Mouse (Mus musculus) midbrain, postnatal 0 days (tissue): ENCODE results near the gene Isg20l2. TPM values are rescaled to one million over a fixed set of nuclear protein-coding genes. Genes with fewer than 3 reads are reported as not detected.
A peak's percentile ranks its signal among the peaks of the same experiment; 100 is the strongest.

Source experiments
- ATAC-seq: fragments of 200-750 bp; cut with Nextera tagmentation; 2 replicates; pipeline ENCODE4 v1.8.0; 2017; ENCODE audit warnings: moderate number of reproducible peaks, mild to moderate bottlenecking, moderate TSS enrichment, moderate library complexity; ENCODE audit not compliant: low FRiP score
- DNase-seq: peaks from one replicate; pipeline ENCODE4 v3.0.0-alpha.2; 2015; ENCODE audit warnings: low spot score
- H3K27ac ChIP-seq: fragments of 300-500 bp; sonication (generic); 2 replicates; pipeline ENCODE4 v1.5.1; 2014; ENCODE audit warnings: low read depth, mild to moderate bottlenecking, low read length, mixed read lengths
- H3K27me3 ChIP-seq: fragments of 300-500 bp; sonication (generic); 2 replicates; pipeline ENCODE4 v1.6.1; 2014; ENCODE audit warnings: low read length, control low read depth, mixed read lengths; ENCODE audit not compliant: insufficient read depth
- H3K36me3 ChIP-seq: fragments of 300-500 bp; sonication (generic); 2 replicates; pipeline ENCODE4 v1.6.1; 2014; ENCODE audit warnings: low read length, control low read depth, mixed read lengths; ENCODE audit not compliant: insufficient read depth
- H3K4me1 ChIP-seq: fragments of 300-500 bp; sonication (generic); 2 replicates; pipeline ENCODE4 v1.6.1; 2014; ENCODE audit warnings: mild to moderate bottlenecking, control low read depth, antibody characterized with exemption, low read length, mixed read lengths; ENCODE audit not compliant: insufficient read depth
- H3K4me2 ChIP-seq: fragments of 300-500 bp; sonication (generic); 2 replicates; pipeline ENCODE4 v1.6.1; 2014; ENCODE audit warnings: low read depth, mild to moderate bottlenecking, low read length, mixed read lengths; ENCODE audit not compliant: poor library complexity, severe bottlenecking
- H3K4me3 ChIP-seq: fragments of 300-500 bp; sonication (generic); 2 replicates; pipeline ENCODE4 v1.5.1; 2014; ENCODE audit warnings: low read depth, mild to moderate bottlenecking, low read length, moderate library complexity
- H3K9ac ChIP-seq: fragments of 300-500 bp; sonication (generic); replicated peaks from 2 replicates; pipeline ENCODE4 v1.6.1; 2014; ENCODE audit warnings: mild to moderate bottlenecking, low read length, moderate library complexity, mixed read lengths; ENCODE audit not compliant: poor library complexity, severe bottlenecking
- H3K9me3 ChIP-seq: fragments of 300-500 bp; sonication (generic); 2 replicates; pipeline ENCODE4 v1.6.1; 2016; ENCODE audit warnings: low read length, control low read depth
- CTCF ChIP-seq: IDR thresholded peaks from 2 replicates; pipeline ENCODE4 v1.5.1; 2016; ENCODE audit warnings: antibody characterized with exemption, mild to moderate bottlenecking
- WGBS: fragments of 180-500 bp; shearing (Covaris S2); extraction: QIAGEN DNeasy Blood & Tissue Kit; methylation state at CpG from one replicate; pipeline ENCODE4 v1.1.7; 2014; 5-methylcytosine and 5-hydroxymethylcytosine counted together
- polyA plus RNA-seq: library from polyadenylated mRNA; unstranded; fragments of >200 nt; fragmentation: Nextera tagmentation; extraction: Ambion mirVana; gene quantifications from 2 replicates; pipeline ENCODE4 v1.2.1, GENCODE M21; 2015
- total RNA-seq: library from RNA; depleted of rRNA; stranded (reverse); fragments of >200 nt; gene quantifications from 2 replicates; pipeline ENCODE4 v1.2.3, GENCODE M21; 2014

Gene Isg20l2
- total and polyA plus RNA-seq, 2 experiments from 2014 or later = 14.7 to 20.5 TPM

GRCm38 (mm10) chr3:87935776-87936175, 5.7 kb downstream of the Isg20l2 start:
- Histone ChIP-seq H3K9me3 (no peaks in the 10 kb centered on the region), H3K27ac (no peak overlapping the region), H3K4me2 (no peak overlapping the region), H3K4me3 (no peak overlapping the region), H3K27me3 (no peaks in the 10 kb centered on the region), H3K4me1 (peaks cover 5% of the 10 kb centered on the region), H3K9ac (no peak overlapping the region), H3K36me3 (peaks cover 36% of the 10 kb centered on the region)
- ATAC-seq = no peak
- WGBS = 88% methylated on average over 2 of the region's 2 CpGs
- TF ChIP-seq CTCF = peak; percentile 97
- DNase-seq = peak; percentile 85

- no peak overlapping the region for H3K27ac ChIP-seq
- H3K9me3 ChIP-seq = no peaks in the 10 kb centered on the region
- no peaks in the 10 kb centered on the region for H3K4me1 ChIP-seq
- 57% methylated on average over 5 of the region's 5 CpGs for WGBS
- peaks cover 40% of the 10 kb centered on the region for H3K36me3 ChIP-seq
- H3K27me3 ChIP-seq = no peaks in the 10 kb centered on the region
- no peak overlapping the region for H3K9ac ChIP-seq
- no peak for DNase-seq
- no peak overlapping the region for H3K4me2 ChIP-seq
- H3K4me3 ChIP-seq = no peak overlapping the region
- no peak for TF ChIP-seq CTCF
- no peak for ATAC-seq
These were observed 10.5 kb downstream of the Isg20l2 start for GRCm38 (mm10) chr3:87940611-87941010.

GRCm38 (mm10) chr3:87942471-87942870, 12.4 kb downstream of the Isg20l2 start:
- Histone ChIP-seq H3K9ac (no peak overlapping the region), H3K27ac (no peak overlapping the region), H3K36me3 (peaks cover 40% of the 10 kb centered on the region), H3K4me3 (no peak overlapping the region), H3K4me1 (peaks cover 5% of the 10 kb centered on the region), H3K27me3 (no peaks in the 10 kb centered on the region), H3K9me3 (no peaks in the 10 kb centered on the region), H3K4me2 (no peak overlapping the region)
- TF ChIP-seq CTCF = no peak
- ATAC-seq (no peak), DNase-seq (no peak)
- WGBS = 88% methylated on average over 2 of the region's 2 CpGs

DNA sequence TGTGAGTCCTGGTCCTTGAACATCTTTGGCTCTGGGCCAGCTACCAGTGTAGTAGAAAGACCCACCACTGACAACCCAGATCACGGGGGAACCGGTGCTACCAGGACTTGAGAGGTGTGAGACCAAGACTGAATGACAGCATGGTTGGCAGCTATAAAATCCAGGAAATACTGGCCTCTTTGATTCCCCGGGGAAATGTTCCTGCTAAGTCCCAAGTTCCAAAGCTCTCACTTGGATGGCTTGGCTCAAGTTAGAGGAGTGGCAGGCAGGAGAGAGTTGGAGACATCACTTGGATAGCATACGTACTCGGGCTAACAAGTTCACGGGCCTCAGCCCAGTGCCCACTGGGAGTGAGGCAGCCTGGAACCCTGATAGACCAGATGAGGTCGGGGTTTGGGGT, 13.5 kb downstream of the Isg20l2 start:
- Histone ChIP-seq H3K4me1 (peaks cover 14% of the 10 kb centered on the region), H3K9me3 (no peaks in the 10 kb centered on the region), H3K36me3 (peaks cover 29% of the 10 kb centered on the region), H3K9ac (no peak overlapping the region), H3K27ac (no peak overlapping the region), H3K27me3 (0 out of 2 replicates have a peak, but pooled peaks cover 4% of the 10 kb centered on the region), H3K4me3 (no peak overlapping the region), H3K4me2 (no peak overlapping the region)
- no peak for ATAC-seq
- DNase-seq = no peak
- TF ChIP-seq CTCF = no peak
- WGBS = 82% methylated on average over 7 of the region's 7 CpGs

DNA sequence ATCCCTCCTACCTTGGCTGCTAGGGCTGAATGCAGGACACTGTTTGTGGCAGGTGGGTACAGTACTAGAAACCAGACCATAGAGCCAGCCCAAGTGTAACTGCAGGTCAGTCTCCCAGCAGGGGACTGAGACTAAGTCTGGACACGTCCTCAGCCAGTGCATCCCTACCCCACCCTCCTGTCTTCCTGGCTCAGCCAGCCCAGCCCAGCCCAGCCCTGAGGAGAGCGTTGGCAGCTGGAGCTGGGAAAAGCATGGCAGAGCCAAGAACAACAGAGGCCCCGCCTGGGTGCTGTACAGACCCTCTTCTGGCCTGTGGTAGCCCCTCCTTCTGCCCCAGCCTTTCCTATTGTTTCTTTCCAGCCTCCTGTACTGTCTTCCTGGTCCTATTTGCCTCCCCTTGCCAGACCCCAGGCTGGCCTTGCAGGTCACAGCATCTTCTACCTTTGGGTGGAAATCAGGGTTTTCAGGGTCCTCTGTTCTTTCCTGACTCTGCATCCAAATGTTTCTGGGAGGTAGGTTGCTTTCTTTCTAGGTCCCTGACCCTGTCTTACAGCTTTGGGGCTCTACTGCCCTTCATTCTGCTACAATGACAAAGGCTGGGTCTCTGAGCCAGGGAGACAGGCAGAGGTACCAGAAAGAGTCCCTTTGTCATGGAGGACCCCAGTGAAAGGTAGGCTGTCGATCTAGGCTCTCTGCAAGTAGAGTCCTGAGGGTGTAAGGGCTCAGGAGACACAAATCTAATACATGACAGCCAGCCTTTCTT, 14.9 kb downstream of the Isg20l2 start:
- H3K9me3 ChIP-seq = no peaks in the 10 kb centered on the region
- DNase-seq (no peak), ATAC-seq (no peak)
- H3K27ac ChIP-seq = 0 out of 2 replicates have a peak overlapping the region, but pooled peaks have one; percentile 12
- peaks cover 19% of the 10 kb centered on the region for H3K36me3 ChIP-seq
- no peak overlapping the region for H3K9ac ChIP-seq
- peaks cover 14% of the 10 kb centered on the region for H3K4me1 ChIP-seq
- H3K4me2 ChIP-seq = no peak overlapping the region
- H3K4me3 ChIP-seq = no peak overlapping the region
- WGBS = 24% methylated on average over 4 of the region's 4 CpGs
- H3K27me3 ChIP-seq = 0 out of 2 replicates have a peak, but pooled peaks cover 4% of the 10 kb centered on the region
- TF ChIP-seq CTCF = no peak

GRCm38 (mm10) chr3:87945781-87946540, 15.8 kb downstream of the Isg20l2 start:
- TF ChIP-seq CTCF = no peak
- WGBS = 34% methylated on average over 12 of the region's 12 CpGs
- Histone ChIP-seq H3K4me2 (no peak overlapping the region), H3K9ac (no peak overlapping the region), H3K27ac (no peak overlapping the region), H3K4me1 (peaks cover 14% of the 10 kb centered on the region), H3K4me3 (no peak overlapping the region), H3K27me3 (0 out of 2 replicates have a peak, but pooled peaks cover 4% of the 10 kb centered on the region), H3K36me3 (peaks cover 15% of the 10 kb centered on the region), H3K9me3 (no peaks in the 10 kb centered on the region)
- DNase-seq = no peak
- ATAC-seq = no peak
